Mouse (Mus musculus) ES-E14 (cell line): ENCODE data around the gene Emc6.

Experiments used
- CHD2 ChIP-seq: IDR thresholded peaks from 2 replicates; pipeline ENCODE4 v1.6.1; 2014; ENCODE audit warnings: mild to moderate bottlenecking, low read depth, low read length, inconsistent platforms
- ZC3H11A ChIP-seq: IDR thresholded peaks from 2 replicates; pipeline ENCODE4 v1.6.1; 2012; ENCODE audit warnings: low read depth, mild to moderate bottlenecking, inconsistent platforms, low read length, borderline replicate concordance
- ZNF384 ChIP-seq: IDR thresholded peaks from 2 replicates; pipeline ENCODE4 v1.6.1; 2012; ENCODE audit warnings: low read depth, low read length, inconsistent platforms

DNA sequence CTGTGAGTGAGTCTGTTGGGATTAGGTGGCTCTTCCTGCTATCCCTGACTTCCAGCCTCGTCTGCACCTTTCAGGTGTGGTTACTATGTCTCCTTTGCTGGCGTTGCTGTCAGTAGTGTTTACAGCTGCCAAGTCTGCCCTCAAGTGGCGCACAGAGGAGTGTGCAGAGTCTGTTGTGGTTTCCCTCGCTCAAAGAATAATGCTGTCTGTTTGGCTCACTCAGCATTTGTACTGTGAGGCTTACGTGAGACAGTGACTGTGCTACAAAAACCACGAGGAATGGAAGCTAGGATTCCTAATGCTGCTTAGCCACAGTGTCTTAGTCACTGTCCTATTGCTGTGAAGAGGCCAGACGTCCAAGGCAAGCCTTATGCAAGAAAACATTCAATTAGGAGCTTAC lies 45.8 kb downstream of the Emc6 start:
- TF ChIP-seq ZNF384 (no peak), CHD2 (no peak), ZC3H11A (no peak)
